Mouse (Mus musculus) heart, embryonic 11.5 days (tissue): ENCODE data around the gene Adh7. TPM values are rescaled to one million over a fixed set of nuclear protein-coding genes. Genes with fewer than 3 reads are reported as not detected.

Source experiments
- ATAC-seq: fragments of 200-750 bp; cut with Nextera tagmentation; replicated peaks from 2 replicates; pipeline ENCODE4 v1.8.0; 2017; ENCODE audit warnings: moderate library complexity; ENCODE audit not compliant: insufficient number of reproducible peaks, low FRiP score, low TSS enrichment
- H3K27ac ChIP-seq: fragments of 300-500 bp; sonication (generic); 2 replicates; pipeline ENCODE4 v1.5.1; 2014; ENCODE audit warnings: mild to moderate bottlenecking, low read depth, low read length
- H3K27me3 ChIP-seq: fragments of 300-500 bp; sonication (generic); 2 replicates; pipeline ENCODE4 v1.6.1; 2014; ENCODE audit warnings: mild to moderate bottlenecking, low read length, mixed read lengths; ENCODE audit not compliant: control insufficient read depth, insufficient read depth
- H3K36me3 ChIP-seq: fragments of 300-500 bp; sonication (generic); 2 replicates; pipeline ENCODE4 v1.6.1; 2014; ENCODE audit warnings: mild to moderate bottlenecking, low read length, moderate library complexity, mixed read lengths; ENCODE audit not compliant: control insufficient read depth, insufficient read depth
- H3K4me1 ChIP-seq: fragments of 300-500 bp; sonication (generic); 2 replicates; pipeline ENCODE4 v1.6.1; 2014; ENCODE audit warnings: low read length; ENCODE audit not compliant: control insufficient read depth, insufficient read depth
- H3K4me2 ChIP-seq: fragments of 300-500 bp; sonication (generic); 2 replicates; pipeline ENCODE4 v1.6.1; 2014; ENCODE audit warnings: mild to moderate bottlenecking, moderate library complexity
- H3K4me3 ChIP-seq: fragments of 300-500 bp; sonication (generic); 2 replicates; pipeline ENCODE4 v1.5.1; 2014; ENCODE audit warnings: low read depth, low read length
- H3K9ac ChIP-seq: fragments of 300-500 bp; sonication (generic); 2 replicates; pipeline ENCODE4 v1.6.1; 2014; ENCODE audit warnings: mild to moderate bottlenecking, low read depth, low read length, moderate library complexity
- H3K9me3 ChIP-seq: fragments of 300-500 bp; sonication (generic); replicated peaks from 2 replicates; pipeline ENCODE4 v1.6.1; 2016; ENCODE audit warnings: low read length; ENCODE audit not compliant: control insufficient read depth
- WGBS: fragments of 180-500 bp; shearing (Covaris S2); extraction: QIAGEN DNeasy Blood & Tissue Kit; methylation state at CpG from one replicate; pipeline ENCODE4 v1.1.7; 2014; ENCODE audit not compliant: insufficient replicate concordance; 5-methylcytosine and 5-hydroxymethylcytosine counted together
- polyA plus RNA-seq: library from polyadenylated mRNA; unstranded; fragments of >200 nt; fragmentation: Nextera tagmentation; extraction: Ambion mirVana; gene quantifications from 2 replicates; pipeline ENCODE4 v1.2.1, GENCODE M21; 2014

The Adh7 gene
- polyA plus RNA-seq, 1 experiment from 2014 or later, result not detected

DNA sequence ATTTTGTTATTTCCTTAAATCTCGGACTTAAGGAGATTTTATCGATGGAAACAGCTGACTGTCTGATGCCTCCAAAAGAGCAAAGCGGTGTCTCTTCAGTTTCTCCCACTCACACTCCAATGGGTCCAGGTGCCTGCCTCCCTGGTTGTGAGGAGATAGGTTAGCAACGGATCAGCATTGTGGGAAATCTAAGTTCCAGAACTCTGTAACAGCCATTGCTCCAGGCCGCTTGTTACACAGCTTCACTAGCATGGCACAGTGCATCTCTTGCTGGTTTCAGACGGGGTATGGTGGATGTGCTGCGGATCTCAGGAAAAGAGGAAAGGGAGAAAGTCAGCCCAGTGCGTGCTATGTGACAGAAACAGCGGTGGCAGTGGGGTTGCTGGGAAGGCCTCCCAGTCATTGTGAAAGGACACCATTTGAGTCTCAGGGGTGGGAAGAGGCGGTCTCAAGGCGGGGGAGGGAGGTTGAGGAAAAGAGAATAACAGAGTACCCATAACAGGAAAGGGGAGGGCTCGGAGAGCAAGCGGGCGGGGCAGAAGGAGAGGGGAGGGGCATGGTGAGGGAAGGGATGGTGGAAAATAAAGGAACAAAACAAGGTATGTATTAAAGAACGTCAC lies 23.8 kb upstream of the Adh7 start, which contains the start of gene 4930579F01Rik:
Gene 4930579F01Rik, minus strand, starts transcription at position 143 of the 620 bp plus-strand sequence.
- no peak for ATAC-seq
- H3K4me2 ChIP-seq, result no peak within 1 kb of the TSS
- no peak within 1 kb of the TSS for H3K27ac ChIP-seq
- no peaks in the 10 kb centered on the region for H3K36me3 ChIP-seq
- H3K9me3 ChIP-seq, result no peaks in the 10 kb centered on the region
- no peak within 1 kb of the TSS for H3K9ac ChIP-seq
- H3K4me1 ChIP-seq, result no peaks in the 10 kb centered on the region
- H3K4me3 ChIP-seq, result no peak within 1 kb of the TSS
- WGBS, result 70% methylated on average over 15 of the region's 15 CpGs
- no peaks in the 10 kb centered on the region for H3K27me3 ChIP-seq

DNA sequence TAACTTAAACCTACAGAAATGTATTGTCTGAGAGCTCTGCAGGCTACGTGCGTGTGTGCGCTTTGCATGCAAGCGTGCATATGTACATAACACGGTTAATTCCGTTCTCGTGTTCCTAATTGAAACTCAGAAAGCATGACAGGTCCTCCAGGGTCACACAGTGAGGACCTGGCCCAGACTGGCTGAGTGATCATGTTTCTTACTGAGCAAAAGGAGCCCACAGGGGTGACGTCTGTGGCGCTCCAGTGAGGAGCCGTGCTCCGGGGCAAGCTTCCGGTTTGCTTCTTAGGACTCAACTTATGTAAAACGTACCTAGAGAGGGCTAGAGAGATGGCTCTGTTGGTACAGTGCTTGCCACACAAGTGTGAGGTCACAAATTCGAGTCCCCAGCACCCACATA lies 20.5 kb upstream of the Adh7 start:
- WGBS, result 76% methylated on average over 14 of the region's 14 CpGs
- no peak overlapping the region for H3K4me2 ChIP-seq

DNA sequence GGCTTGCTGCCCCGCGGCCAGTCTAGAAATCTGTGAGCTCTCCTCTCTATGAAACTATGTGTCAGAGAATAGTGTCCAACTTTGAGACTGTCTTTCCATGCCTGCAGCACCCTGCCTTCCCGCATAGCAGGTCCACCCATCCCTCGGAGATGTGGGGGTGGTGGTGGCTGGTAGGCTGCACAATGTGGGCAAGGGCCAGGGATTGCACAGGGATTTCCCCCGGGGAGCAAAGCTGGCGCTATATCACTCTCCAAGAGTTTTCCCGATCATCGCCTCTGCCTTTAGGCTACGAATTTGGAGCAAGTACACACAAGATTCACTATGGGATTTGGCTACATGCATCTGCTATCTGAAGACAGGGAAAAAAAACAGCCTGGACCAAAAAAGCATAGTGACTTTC lies 20.0 kb upstream of the Adh7 start:
- 63% methylated on average over 9 of the region's 9 CpGs for WGBS
- no peaks in the 10 kb centered on the region for H3K9me3 ChIP-seq
- no peaks in the 10 kb centered on the region for H3K36me3 ChIP-seq
- no peak overlapping the region for H3K9ac ChIP-seq
- no peak overlapping the region for H3K4me2 ChIP-seq
- H3K27ac ChIP-seq, result no peak overlapping the region
- no peak for ATAC-seq
- no peaks in the 10 kb centered on the region for H3K4me1 ChIP-seq
- H3K27me3 ChIP-seq, result no peaks in the 10 kb centered on the region
- H3K4me3 ChIP-seq, result no peak overlapping the region

More for the DNA sequence above, 20.5 kb upstream of the Adh7 start:
- Histone ChIP-seq H3K27ac (no peak overlapping the region), H3K36me3 (no peaks in the 10 kb centered on the region), H3K27me3 (no peaks in the 10 kb centered on the region), H3K4me1 (no peaks in the 10 kb centered on the region), H3K9ac (no peak overlapping the region), H3K9me3 (no peaks in the 10 kb centered on the region), H3K4me3 (no peak overlapping the region)
- no peak for ATAC-seq

DNA sequence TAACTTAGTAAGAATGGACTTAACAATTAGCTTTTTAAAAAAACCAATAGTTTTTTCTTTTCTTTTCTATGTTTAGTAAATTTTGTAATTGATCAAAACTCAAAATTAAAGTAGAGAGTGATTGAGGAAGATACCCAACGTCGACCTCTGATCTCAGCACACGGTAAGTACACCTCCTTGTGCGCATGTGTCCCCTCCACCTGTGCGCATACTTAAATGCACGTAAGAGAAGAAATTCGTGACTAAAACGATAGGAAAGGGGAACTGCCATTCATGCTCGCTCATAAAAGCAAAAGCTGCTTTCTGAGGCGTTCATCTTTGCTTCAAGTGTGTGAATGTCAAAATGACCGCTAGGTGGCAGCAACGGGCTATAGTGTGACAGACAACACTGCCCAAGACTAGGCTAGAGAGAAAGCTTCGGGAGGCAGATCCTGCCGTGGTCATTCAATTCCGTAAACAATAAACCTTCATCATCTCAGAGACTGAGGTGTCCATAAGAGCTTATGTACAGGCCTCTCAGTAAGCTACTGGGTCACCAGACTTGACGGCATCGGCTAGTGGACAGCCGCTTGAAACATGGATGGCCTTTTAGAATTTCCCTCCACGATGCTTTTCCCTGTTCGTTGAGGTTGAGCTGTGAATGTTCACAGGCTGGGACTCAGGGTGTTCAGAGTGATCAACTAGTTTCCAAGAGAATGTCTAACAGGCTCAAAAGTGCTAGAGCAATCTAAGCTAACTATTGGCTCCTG lies 19.4 kb upstream of the Adh7 start:
- no peaks in the 10 kb centered on the region for H3K27me3 ChIP-seq
- H3K27ac ChIP-seq, result no peak overlapping the region
- 29% methylated on average over 20 of the region's 20 CpGs for WGBS
- no peaks in the 10 kb centered on the region for H3K36me3 ChIP-seq
- H3K9me3 ChIP-seq, result no peaks in the 10 kb centered on the region
- H3K4me2 ChIP-seq, result peak overlapping the region; percentile 59
- peak overlapping the region; percentile 13; the same call in 1 of the 2 replicates for H3K9ac ChIP-seq
- no peaks in the 10 kb centered on the region for H3K4me1 ChIP-seq
- peak overlapping the region; percentile 25; the same call in 1 of the 2 replicates for H3K4me3 ChIP-seq
- peak; percentile 72; the same call in 1 of the 2 replicates for ATAC-seq

DNA sequence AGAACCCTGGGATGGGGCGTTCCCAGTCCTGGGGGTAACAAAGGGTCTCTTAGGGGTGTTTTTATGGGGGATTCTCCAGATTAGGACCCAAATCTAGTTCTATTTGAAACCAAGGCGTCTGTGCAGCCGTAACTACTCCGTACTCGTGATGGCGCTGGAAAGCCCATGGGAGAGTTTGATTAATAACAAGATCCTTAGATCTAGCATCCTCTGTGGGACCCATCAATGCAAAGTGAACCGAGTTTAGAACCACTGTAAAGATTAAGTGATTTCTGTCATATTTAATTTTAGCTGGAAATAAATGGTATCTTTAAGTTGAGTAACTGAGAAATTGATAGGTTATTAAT lies 18.9 kb upstream of the Adh7 start:
- Histone ChIP-seq H3K27me3 (no peaks in the 10 kb centered on the region), H3K9ac (no peak overlapping the region; the same call in 1 of the 2 replicates), H3K9me3 (no peaks in the 10 kb centered on the region), H3K4me3 (no peak overlapping the region), H3K36me3 (no peaks in the 10 kb centered on the region), H3K4me1 (no peaks in the 10 kb centered on the region), H3K27ac (no peak overlapping the region), H3K4me2 (no peak overlapping the region)
- no peak for ATAC-seq
- 76% methylated on average over 7 of the region's 7 CpGs for WGBS

DNA sequence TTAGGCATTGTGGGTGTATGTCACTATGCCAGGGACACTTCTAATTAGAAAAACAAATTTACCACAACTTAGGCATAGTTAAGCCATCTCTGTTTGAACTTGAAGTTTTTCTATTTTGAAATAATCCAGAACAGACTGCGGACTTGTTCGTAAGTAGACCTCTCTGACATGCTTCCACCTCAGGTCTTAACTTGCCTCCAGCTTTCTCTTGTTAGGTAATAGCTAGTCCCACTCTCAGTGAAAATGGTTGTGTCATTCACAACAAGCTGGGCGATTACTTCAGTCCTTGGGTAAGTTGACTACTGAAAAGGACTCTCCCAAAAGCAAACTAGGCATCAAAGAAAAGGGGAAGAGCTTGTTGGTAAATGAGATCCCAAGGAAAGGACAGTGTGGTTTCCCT lies 8.7 kb upstream of the Adh7 start:
- Histone ChIP-seq H3K9ac (no peak overlapping the region), H3K36me3 (no peaks in the 10 kb centered on the region), H3K27me3 (no peaks in the 10 kb centered on the region), H3K4me3 (no peak overlapping the region), H3K4me2 (no peak overlapping the region), H3K9me3 (no peaks in the 10 kb centered on the region), H3K4me1 (no peaks in the 10 kb centered on the region), H3K27ac (no peak overlapping the region)
- ATAC-seq, result no peak
- 83% methylated on average over 3 of the region's 3 CpGs for WGBS

DNA sequence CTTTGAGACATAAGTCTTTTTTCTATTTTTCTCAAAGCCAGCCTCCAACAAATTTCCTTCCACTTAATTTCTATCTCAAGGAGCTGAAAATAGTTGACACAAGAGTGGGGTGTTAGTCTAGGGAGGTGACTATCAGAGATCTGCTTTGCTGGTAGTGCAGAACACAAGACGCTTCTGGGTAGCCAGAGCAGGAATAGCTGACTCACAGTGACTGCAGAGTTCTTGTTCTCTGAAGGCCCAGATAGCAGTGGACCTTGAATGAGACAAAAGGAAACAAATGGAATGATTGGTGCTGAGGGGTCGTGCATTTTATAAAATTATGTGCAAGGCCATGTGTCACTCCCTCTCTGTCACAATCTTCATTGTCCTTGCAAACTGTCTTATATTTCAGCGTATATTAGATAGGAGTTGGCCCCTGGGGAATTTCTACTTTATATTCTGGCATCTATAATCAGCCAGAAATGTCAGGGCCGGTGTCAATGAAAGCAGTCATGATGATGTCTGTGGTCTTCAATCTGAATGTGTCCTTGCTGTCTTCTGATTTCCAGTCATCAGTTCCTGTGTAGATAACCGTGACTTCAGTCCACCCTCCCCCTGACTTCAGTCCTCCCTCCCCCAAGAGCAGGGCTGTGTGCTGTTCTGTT lies 7.0 kb upstream of the Adh7 start:
- ATAC-seq, result no peak
- Histone ChIP-seq H3K36me3 (no peaks in the 10 kb centered on the region), H3K4me1 (no peaks in the 10 kb centered on the region), H3K27me3 (no peaks in the 10 kb centered on the region), H3K4me2 (no peak overlapping the region), H3K27ac (no peak overlapping the region), H3K9ac (no peak overlapping the region), H3K4me3 (no peak overlapping the region), H3K9me3 (0 out of 2 replicates have a peak, but pooled peaks cover 2% of the 10 kb centered on the region)
- 63% methylated on average over 5 of the region's 5 CpGs for WGBS

DNA sequence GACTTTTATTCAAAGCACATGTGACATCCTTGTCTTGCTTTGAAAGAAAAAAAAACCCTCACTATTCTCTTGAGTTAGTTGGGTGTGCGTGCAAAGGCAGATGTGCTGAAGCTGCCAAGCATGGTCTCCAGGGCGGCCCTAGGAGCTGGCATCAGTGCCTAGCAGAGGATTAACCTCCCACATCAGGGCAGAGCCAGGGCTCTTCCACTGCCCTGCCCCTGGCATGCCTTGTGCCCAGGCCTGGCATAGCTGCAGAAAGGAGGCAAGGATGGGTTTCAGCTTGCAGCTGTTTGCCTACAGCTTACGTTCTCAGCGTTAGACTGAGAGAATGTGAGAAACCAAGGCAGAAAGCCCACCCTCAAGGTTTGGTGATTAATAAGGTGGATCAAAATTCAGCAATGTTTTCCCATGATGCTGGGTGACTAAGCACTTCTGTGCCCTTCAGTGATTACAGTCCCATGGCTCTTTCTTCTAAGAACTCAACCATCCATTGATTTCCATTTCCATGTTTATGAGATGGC lies 5.1 kb upstream of the Adh7 start:
- Histone ChIP-seq H3K36me3 (no peaks in the 10 kb centered on the region), H3K4me2 (no peak overlapping the region), H3K27ac (no peak overlapping the region), H3K27me3 (no peaks in the 10 kb centered on the region), H3K9ac (no peak overlapping the region), H3K4me3 (no peak overlapping the region), H3K4me1 (no peaks in the 10 kb centered on the region), H3K9me3 (0 out of 2 replicates have a peak, but pooled peaks cover 2% of the 10 kb centered on the region)
- no peak for ATAC-seq
- WGBS, result 87% methylated on average over 4 of the region's 4 CpGs
